Mouse (Mus musculus) frontal cortex, postnatal 25 days (tissue): ENCODE results near the gene Cdc14a.

Experiments used
- DNase-seq, 2 experiments: peaks; one replicate each; pipeline ENCODE4 v3.0.0; 2022; ENCODE audit warnings: low spot score in 2 of 2

Cdc14a gene

DNA sequence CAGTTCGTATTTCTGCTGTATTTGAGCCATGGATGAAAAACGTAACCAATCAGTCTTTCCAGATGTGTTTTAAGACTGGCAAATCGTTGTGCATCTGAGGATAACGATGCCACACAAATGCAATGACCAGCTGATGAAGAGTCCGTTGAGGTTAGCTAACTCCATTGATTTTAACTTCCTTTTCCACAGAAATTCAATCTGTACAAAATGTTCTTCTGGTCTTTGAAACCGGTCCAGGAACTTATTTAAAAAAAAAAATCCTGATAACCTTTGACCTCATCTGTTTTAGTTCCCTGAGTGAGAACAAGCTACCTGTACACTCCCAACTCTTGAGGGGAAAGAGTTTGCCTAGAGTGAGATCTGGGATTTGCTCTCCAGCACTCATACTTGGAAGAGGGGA is 152.2 kb downstream of the Cdc14a start:
- no peak for DNase-seq

DNA sequence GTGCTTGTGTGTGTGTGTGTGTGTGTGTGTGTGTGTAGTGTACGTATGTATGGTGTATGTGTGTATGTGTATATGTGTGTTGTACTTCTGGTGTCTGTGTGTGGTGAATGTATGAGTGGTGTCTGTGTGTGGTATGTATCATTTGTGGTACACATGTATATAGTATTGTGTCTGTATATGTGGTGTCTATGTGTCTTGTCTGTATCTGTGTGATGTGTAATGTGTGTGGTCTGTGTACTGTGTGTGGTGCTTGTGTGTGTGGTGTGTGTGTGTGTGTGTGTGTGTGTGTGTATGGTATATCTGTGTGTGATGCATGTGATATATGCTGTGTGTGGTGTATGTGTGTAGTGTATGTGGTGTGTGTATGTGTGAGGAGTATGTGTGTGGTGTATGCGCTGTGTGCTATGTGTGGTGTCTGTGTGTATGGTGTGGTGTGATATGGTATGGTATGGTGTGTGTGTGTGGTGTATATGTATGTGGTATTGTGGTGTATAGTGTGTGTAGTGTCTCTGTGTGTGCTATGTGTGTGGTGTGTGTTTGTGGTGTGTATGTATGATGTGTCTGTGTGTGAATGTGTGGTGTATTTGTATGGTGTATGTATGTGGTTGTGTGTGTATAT is 156.7 kb downstream of the Cdc14a start:
- DNase-seq, result no peak

DNA sequence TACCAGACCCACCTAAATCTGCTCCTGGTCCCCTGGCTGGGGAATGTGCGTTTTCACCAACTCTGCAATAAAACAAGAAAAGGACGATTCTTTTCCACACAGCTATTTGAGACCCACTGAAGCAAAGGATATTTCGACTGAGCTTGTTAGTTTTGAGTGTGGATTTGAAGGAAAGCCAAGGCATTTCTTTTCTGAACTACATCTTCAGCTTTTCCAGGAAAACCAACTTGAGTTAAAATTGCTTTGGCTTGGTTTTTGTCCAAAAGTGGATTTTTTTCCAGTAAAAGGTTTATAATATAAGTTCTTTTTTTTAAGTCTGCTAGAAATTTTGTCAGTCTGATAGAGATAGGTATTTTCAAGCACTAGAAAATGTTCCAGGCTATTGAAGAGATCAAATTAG is 157.5 kb downstream of the Cdc14a start:
- no peak for DNase-seq

- DNase-seq, result no peak
Observed at GRCm38 (mm10) chr3:116263977-116264376, 159.9 kb downstream of the Cdc14a start.

DNA sequence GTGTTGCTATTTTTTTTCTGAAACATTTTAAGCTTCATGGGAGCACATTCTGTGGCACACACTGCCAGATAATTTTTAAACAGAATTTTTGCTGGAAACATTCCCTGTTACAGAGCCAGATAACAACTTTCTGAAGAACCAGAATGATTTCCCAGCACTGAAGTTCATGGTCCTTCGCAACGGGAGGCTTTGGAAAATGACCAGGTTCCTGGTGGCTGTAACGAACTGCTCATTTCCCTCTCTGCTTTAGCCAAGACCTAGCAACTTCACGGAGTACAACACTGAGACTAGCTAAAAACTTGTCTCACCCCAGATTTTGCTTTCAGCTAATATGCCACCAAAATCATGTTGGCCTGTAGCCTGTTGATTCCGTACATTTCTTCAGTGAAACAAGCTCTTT is 160.8 kb downstream of the Cdc14a start:
- DNase-seq, result no peak

- no peak for DNase-seq
Observed at GRCm38 (mm10) chr3:116256104-116256503, 167.7 kb downstream of the Cdc14a start.

DNA sequence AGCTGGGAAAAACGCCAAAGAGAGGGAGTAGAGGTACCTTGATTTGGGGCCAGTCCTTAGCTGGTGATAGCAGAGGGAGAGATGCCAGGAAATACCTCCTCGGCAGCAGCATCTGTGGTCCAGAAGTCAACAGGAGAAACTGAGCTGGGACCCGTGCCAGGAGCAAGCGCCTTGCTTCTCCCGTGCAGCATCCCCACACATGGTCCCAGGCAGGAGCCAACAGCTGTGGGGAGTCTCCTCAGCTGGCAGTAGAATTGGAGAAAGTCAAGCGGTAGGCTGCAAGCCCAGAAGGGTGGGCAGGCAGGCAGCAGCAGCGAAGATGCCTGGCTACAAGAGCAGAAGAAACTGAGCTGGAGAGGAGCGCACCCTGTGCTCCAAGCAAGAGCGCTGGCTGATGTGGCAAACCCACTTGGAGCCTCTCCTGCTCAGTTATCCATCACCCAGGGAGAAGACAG is 170.7 kb downstream of the Cdc14a start, which contains the start of gene Gpr88:
Gene Gpr88, minus strand, starts transcription at position 427 of the 455 bp plus-strand sequence.
- peak; percentile 51 to 69 for DNase-seq

DNA sequence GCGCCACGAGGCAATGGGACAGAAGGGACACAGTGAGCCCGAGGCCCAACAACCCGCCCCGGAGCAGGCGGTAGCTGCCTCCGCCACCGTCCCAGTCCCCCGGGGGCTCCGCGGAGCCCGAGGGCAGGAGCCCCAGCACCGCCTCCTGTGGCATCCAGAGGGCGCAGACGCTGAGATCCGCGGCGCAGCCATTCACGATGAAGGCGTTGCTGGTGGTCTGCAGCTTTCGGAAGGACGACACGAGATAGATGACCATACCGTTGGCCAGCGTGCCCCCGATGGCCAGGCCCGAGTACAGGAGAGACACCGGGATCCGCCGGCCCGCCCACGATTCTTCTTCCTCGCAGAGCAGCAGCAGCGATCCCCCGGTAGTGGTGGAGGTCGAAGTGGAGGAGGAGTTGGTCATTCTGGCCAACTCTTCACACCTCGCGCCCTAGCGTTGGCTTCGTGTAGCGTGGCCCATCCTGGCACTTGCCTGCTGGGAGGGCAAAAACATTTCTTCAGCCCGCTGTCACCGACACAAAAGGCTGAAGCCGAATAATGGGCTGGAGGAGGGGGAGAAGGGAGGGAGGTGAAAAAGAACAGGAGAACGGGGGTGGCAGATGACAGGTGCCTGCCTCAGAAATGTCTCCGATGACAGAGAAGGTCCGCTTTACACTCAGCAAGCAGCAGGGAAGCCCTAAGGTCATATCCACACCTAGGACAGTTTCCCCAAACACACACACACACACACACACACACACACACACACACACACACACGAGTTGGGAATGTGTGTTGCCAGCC is 171.4 kb downstream of the Cdc14a start:
- DNase-seq, result peak; percentile 37

DNA sequence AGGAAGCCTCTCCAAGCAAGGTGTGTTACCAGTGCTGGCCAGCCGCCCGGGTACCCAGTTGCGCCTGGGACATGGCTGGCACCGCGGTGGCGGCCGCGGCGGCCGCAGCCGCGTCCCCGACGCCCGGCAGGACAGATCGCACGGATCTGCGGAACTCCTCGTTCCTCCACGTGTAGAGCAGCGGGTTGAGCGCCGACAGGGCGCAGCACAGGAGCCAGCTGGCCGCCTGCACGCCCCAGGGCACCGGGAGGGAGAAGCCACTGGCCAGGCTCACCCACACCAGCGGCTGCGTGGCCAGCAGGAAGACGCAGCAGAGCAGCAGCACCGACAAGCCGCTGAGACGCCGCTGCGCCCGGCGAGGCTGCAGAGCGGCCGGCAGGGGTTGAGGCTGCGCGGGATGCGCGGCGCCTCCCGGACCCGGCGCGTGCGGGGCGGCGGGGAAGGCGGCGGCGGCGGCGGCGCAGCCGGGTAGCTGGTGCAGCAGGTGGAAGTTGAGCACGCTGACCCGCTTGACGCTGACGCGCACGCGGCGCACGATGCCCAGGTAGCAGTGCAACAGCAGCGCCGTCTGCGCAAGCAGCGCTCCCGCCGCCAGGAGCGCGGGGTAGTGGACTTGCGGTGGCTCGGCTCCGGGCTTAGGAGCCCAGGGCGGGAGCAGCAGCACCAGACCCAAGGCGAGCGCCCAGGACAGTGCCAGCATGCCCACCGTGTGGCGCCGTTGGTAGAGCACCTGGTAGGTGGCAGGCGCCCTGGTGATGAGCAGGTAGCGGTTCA is 172.2 kb downstream of the Cdc14a start:
- DNase-seq, result peak; percentile 28

- no peak for DNase-seq
Observed at GRCm38 (mm10) chr3:116249026-116249425, 174.8 kb downstream of the Cdc14a start.

- DNase-seq, result no peak
Observed at GRCm38 (mm10) chr3:116244476-116244875, 179.4 kb downstream of the Cdc14a start.

DNA sequence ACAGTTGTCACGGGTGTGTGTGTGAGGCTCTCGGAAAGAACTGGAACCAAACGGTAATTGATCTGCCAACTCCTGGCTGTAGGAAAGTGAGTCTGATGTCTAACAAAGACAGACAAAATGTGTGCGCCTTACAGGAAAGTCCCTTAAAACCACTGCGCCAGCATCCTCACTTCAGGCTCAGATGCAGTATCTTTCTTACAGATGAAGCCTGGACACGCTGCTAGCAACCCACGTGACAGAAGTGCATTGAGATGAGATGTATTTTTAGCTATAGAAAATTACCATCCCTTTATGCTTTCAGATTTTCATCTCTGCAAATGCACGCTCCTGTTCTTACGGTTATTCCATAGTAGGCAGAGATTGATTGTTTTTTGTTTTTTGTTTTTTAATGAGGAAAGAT is 181.1 kb downstream of the Cdc14a start:
- no peak for DNase-seq

DNA sequence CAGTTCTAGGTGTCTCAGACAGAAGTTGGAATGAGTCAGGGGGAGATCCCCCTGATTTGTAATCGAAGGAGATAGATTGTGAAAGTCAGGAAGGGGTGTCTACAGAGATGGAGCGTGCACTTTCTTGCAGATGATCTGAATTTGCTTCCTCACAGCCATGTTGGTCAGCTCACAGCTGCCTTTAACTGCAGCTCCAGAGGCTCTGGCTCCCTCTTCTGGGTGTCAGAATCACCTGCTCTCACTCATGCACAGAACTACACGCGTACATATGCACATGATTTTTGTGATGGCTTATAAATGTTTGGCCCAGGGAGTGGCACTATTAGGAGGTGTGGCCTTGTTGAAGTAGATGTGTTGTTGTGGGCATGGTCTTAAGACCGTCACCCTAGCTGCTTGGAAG is 186.3 kb downstream of the Cdc14a start:
- DNase-seq, result no peak

DNA sequence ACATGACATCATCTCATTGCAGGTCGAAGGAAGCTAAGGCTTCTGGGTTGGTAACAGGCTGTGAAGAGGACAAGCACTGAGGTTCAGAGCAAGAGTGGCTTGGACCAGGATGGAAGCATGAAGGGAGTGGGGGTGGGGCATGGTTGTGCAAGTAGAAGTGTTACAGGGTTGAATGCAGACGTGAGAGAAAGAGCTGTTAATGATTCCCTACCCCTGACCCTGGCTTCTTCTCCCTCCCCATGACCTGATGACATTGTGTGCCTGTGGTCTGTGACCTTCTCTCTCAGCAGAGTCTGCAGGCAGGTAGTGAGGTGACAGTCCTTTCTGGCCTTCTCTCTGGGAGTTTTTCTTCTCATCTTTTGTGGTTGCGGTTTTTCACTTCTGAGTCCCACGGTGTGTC is 187.0 kb downstream of the Cdc14a start:
- no peak for DNase-seq

GRCm38 (mm10) chr3:116233515-116233914 is 190.3 kb downstream of the Cdc14a start:
- no peak for DNase-seq

DNA sequence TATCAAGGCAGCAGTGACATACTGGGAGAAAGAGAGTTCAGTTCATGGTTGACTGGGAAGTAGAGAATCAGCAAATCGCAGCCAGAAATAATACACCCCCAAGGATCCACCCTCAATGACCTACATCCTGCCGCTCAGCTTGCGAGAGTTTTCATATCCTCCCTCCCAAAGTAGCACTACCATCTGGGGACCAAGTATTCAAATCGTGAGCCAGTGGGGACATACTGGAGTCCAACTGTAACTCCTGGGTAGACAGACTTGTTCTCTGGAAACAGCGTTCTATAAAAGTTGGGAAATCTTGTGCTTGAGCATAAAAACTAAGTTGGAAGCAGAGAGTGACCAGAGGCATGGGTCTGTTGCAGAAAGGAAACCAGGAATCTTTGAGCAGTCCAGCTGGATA is 191.1 kb downstream of the Cdc14a start:
- DNase-seq, result no peak

- no peak for DNase-seq
Observed at GRCm38 (mm10) chr3:116229336-116229735, 194.5 kb downstream of the Cdc14a start.

GRCm38 (mm10) chr3:116228360-116229245 is 195.2 kb downstream of the Cdc14a start:
- DNase-seq, result no peak

DNA sequence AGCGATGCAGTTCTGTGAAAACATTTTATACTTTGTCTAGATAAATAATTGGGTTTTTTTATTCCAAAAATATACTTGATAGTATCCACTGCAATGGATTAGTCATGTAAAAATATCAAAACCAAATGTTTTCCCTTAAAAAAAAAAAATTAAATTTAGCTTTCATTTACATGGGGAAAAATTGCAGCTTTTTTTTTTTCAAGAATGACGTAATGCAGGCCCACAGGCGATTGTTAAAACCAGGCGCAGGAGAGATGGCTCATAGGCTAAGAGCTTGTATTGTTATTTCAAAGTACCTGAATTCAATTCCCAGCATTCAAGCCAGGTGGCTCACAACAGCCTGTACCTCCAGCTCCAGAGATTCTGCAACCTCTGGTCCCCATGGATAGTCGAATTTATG is 196.4 kb downstream of the Cdc14a start:
- no peak for DNase-seq

DNA sequence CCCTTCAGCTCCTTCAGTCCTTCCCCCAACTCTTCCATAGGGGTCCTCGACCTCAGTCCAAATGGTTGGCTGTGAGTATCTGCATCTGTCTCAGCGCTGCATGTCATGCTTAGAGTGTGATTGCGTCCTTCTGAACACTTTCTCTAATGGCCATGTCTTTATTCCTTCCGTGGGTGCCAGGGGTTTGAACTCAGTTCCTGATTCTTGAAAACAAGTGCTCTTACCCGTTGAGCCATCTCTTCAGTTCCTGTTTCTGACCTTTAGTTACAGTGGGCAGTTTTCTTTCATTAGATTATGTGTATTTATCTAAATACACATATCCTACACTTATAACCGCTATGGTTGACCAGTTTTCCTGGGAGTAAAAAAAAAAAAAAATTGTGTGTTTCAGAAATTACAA is 196.9 kb downstream of the Cdc14a start:
- DNase-seq, result no peak
